ENCODE assay signal across 8 mouse cellular contexts in genomic region chr12:100167931-100168871, GRCm38 (mm10). TPM values are rescaled to one million over a fixed set of nuclear protein-coding genes. Genes with fewer than 3 reads are reported as not detected.
DNase-seq lines count a peak whose midpoint lies in the region; ATAC-seq and TF ChIP-seq lines count a peak whose summit lies in the region.

No protein-coding gene starts in this region.

- TF ChIP-seq POLR2A in heart, adult 2 months (IDR thresholded peaks at IDR 0.05; ENCODE audit: insufficient read depth, low read depth, low read length) = no peak
- TF ChIP-seq POLR2A in olfactory bulb, adult 2 months (IDR thresholded peaks at IDR 0.05; ENCODE audit: insufficient read depth, low read depth, low read length) = no peak

- no peaks in the 10 kb centered on the region for H3K27me3 ChIP-seq in heart, adult 2 months (ENCODE audit: control insufficient read depth, insufficient read depth, low read length)
- H3K27me3 ChIP-seq in lung, embryonic 16.5 days (ENCODE audit: control insufficient read depth, insufficient read depth, low read depth, low read length) = no peaks in the 10 kb centered on the region

- H3K9ac ChIP-seq in heart, adult 2 months (ENCODE audit: low read depth, low read length) = peak overlapping the region; percentile 18; the same call in 1 of the 2 replicates
- peak overlapping the region; percentile 48 for H3K9ac ChIP-seq in lung, embryonic 16.5 days (ENCODE audit: low read length)

- peak overlapping the region; percentile 58 for H3K4me2 ChIP-seq in lung, embryonic 16.5 days (ENCODE audit: low read depth, low read length)

- intact Hi-C loops in heart, adult 2 months (cut with DNase I) = loop anchor here (10.0 kb wide), 1 partner anchor 667 kb away; no protein-coding TSS in a partner anchor

- peaks cover 2% of the 10 kb centered on the region; the same call in 1 of the 2 replicates for H3K4me1 ChIP-seq in heart, adult 2 months (ENCODE audit: control insufficient read depth, insufficient read depth, low read length)
- H3K4me1 ChIP-seq in lung, embryonic 16.5 days (replicated peaks; ENCODE audit: control insufficient read depth, insufficient read depth, low read length) = no peaks in the 10 kb centered on the region; the same call in none of the 2 replicates
- peaks cover 6% of the 10 kb centered on the region; the same call in 1 of the 2 replicates for H3K4me1 ChIP-seq in olfactory bulb, adult 2 months (ENCODE audit: control insufficient read depth, insufficient read depth, low read length)

- H3K36me3 ChIP-seq in heart, adult 2 months (ENCODE audit: control insufficient read depth, insufficient read depth, low read length) = no peaks in the 10 kb centered on the region
- H3K36me3 ChIP-seq in lung, embryonic 16.5 days (ENCODE audit: control insufficient read depth, insufficient read depth, low read length) = no peaks in the 10 kb centered on the region

- no peak for TF ChIP-seq EP300 in heart, adult 2 months (IDR thresholded peaks at IDR 0.05; ENCODE audit: insufficient read depth, low read depth, low read length)

- H3K27ac ChIP-seq in heart, adult 2 months = peak overlapping the region; percentile 42
- H3K27ac ChIP-seq in lung, embryonic 16.5 days (ENCODE audit: low read length) = peak overlapping the region; percentile 64
- no peak overlapping the region for H3K27ac ChIP-seq in olfactory bulb, adult 2 months (ENCODE audit: insufficient read depth, low read depth, low read length)

- 10% methylated on average over 25 of the region's 28 CpGs for WGBS in heart, adult 2 months
- WGBS in lung, embryonic 16.5 days = 11% methylated on average over 22 of the region's 28 CpGs
- 16% methylated on average over 28 of the region's 28 CpGs for WGBS in olfactory bulb, adult 2 months

- H3K9me3 ChIP-seq in lung, embryonic 16.5 days (ENCODE audit: control insufficient read depth, low read length) = no peaks in the 10 kb centered on the region

- TF ChIP-seq CTCF in heart, adult 2 months (IDR thresholded peaks at IDR 0.05) = no peak
- TF ChIP-seq CTCF in olfactory bulb, adult 2 months (IDR thresholded peaks at IDR 0.05; ENCODE audit: insufficient read depth, low read depth, low read length) = no peak

- no peaks in the 10 kb centered on the region for H3K79me2 ChIP-seq in heart, adult 2 months (replicated peaks; ENCODE audit: control insufficient read depth, insufficient read depth, low read length)

- peak; percentile 84 for ATAC-seq in lung, embryonic 16.5 days (ENCODE audit: low read depth)

- peak overlapping the region; percentile 36 for H3K4me3 ChIP-seq in heart, adult 2 months
- H3K4me3 ChIP-seq in lung, embryonic 16.5 days (ENCODE audit: low read length) = peak overlapping the region; percentile 29
- H3K4me3 ChIP-seq in olfactory bulb, adult 2 months (ENCODE audit: insufficient read depth, low read depth, low read length) = peak overlapping the region; percentile 27

- peak; percentile 12 to 24 for DNase-seq in spleen, adult 18-20 months
- no peak for DNase-seq in spleen, postnatal 14 days (ENCODE audit: low spot score in 2 of 2)
- DNase-seq in cerebellum, postnatal 14 days = peak; percentile 82 to 83
- peak; percentile 31 to 50 for DNase-seq in heart, adult 2 months
- peak; percentile 35 for DNase-seq in kidney, adult 18-20 months
- DNase-seq in left cerebral cortex, adult 8-10 months (ENCODE audit: low spot score in 2 of 2) = no peak

RNA-seq across cellular contexts. Expression of gene Nrde2, which starts 8.7 kb away (rescaled TPM):
- 10 to 100 TPM in 1 of 2 experiments, 1 to 10 TPM in 1; 7.9 to 11.0 TPM for total RNA-seq in heart, adult 2 months (2021)
- polyA plus RNA-seq in heart, adult 2 months (2012; rRNA removed) = 5.1 and 6.9 TPM in 2 replicates
- polyA plus RNA-seq in lung, embryonic 16.5 days (2015; fragmentation: Nextera tagmentation; extraction: Ambion mirVana) = 13.2 and 14.7 TPM in 2 replicates
- polyA plus RNA-seq in olfactory bulb, adult 2 months (2012; ENCODE audit: insufficient read depth, insufficient read length, low replicate concordance, missing spikeins) = not detected in 2 replicates
- 10 to 100 TPM; 18.0 to 21.0 (median 19.7) TPM for total RNA-seq in left cerebral cortex, adult 8-10 months (2022)

RNA-seq across cellular contexts. Expression of gene Calm1, which starts 31.0 kb away (rescaled TPM):
- total RNA-seq in heart, adult 2 months (2021) = 100 to 1,000 TPM; 224 to 240 TPM
- 99.2 and 105 TPM in 2 replicates for polyA plus RNA-seq in heart, adult 2 months (2012; rRNA removed)
- polyA plus RNA-seq in lung, embryonic 16.5 days (2015; fragmentation: Nextera tagmentation; extraction: Ambion mirVana) = 1,745 and 1,859 TPM in 2 replicates
- polyA plus RNA-seq in olfactory bulb, adult 2 months (2012; ENCODE audit: insufficient read depth, insufficient read length, low replicate concordance, missing spikeins) = 446 and 787 TPM in 2 replicates
- 1,000 to 10,000 TPM; 2,052 to 2,216 (median 2,103) TPM for total RNA-seq in left cerebral cortex, adult 8-10 months (2022)

RNA-seq across cellular contexts. Expression of gene Psmc1, which starts 58.2 kb away (rescaled TPM):
- 100 to 1,000 TPM; 124 to 132 TPM for total RNA-seq in heart, adult 2 months (2021)
- 40.8 and 61.1 TPM in 2 replicates for polyA plus RNA-seq in heart, adult 2 months (2012; rRNA removed)
- 259 and 266 TPM in 2 replicates for polyA plus RNA-seq in lung, embryonic 16.5 days (2015; fragmentation: Nextera tagmentation; extraction: Ambion mirVana)
- polyA plus RNA-seq in olfactory bulb, adult 2 months (2012; ENCODE audit: insufficient read depth, insufficient read length, low replicate concordance, missing spikeins) = 492 TPM in 1 of 2 replicates, not detected in the other
- 100 to 1,000 TPM; 194 to 221 (median 211) TPM for total RNA-seq in left cerebral cortex, adult 8-10 months (2022)

Comparison
In these comparisons a context has a peak if more than half of its experiments do, and no peak if none do; other contexts are left out.
1. DNase-seq: peak in spleen, adult 18-20 months (2 of 2), cerebellum, postnatal 14 days (2 of 2), heart, adult 2 months (2 of 2) and kidney, adult 18-20 months (single experiment); none in spleen, postnatal 14 days (0 of 2) and left cerebral cortex, adult 8-10 months (0 of 2).
2. Peak in every context shown above with its lines, with median percentiles within 50 percentile points of each other: H3K4me3 ChIP-seq.